Mouse (Mus musculus): ENCODE results near the gene S100a4.

DNA sequence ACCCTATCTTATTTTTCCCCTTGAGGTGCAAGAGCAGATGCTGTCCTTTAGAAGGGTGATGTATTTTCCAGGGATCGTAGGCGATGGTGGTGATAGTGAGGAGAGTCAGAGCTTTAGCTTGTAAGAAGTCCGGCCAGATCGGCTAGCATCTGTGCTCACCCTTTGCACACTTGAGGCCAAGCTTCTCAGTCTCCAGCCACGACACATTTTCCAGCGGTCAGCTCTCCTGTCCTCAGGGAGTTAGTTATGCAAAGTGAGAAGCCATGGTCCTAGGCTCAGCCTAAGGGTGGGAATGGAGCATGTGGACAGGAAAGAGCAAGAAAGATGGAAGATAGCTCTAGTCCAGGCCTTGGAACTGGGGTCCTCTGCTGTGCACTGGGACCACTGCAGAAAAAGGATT, 6.8 kb upstream of the S100a4 start:
- TF ChIP-seq POLR2A (IDR thresholded peaks at IDR 0.05; ENCODE audit: control insufficient read depth, low read depth, low read length): no peak
- TF ChIP-seq CTCF (IDR thresholded peaks at IDR 0.05; ENCODE audit: control insufficient read depth, insufficient read depth, insufficient replicate concordance, low read depth, low read length): no peak

All from testis, adult 2 months (tissue).